Mouse (Mus musculus) olfactory bulb, adult 2 months (tissue): ENCODE measurements around the gene Cfap20.

Source experiments
- CTCF ChIP-seq: fragments of 200-500 bp; IDR thresholded peaks from 2 replicates; pipeline ENCODE4 v1.5.1; 2012; ENCODE audit warnings: low read depth, mild to moderate bottlenecking, low read length, moderate library complexity; ENCODE audit not compliant: insufficient read depth
- POLR2A ChIP-seq: fragments of 200-500 bp; IDR thresholded peaks from 2 replicates; pipeline ENCODE4 v1.6.1; 2012; ENCODE audit warnings: mild to moderate bottlenecking, low read depth, low read length, moderate library complexity; ENCODE audit not compliant: insufficient read depth

GRCm38 (mm10) chr8:95395186-95395918 is 39.3 kb downstream of the Cfap20 start:
- TF ChIP-seq CTCF (no peak), POLR2A (no peak)
